Mouse (Mus musculus): ENCODE measurements around the gene Ankdd1a.

DNA sequence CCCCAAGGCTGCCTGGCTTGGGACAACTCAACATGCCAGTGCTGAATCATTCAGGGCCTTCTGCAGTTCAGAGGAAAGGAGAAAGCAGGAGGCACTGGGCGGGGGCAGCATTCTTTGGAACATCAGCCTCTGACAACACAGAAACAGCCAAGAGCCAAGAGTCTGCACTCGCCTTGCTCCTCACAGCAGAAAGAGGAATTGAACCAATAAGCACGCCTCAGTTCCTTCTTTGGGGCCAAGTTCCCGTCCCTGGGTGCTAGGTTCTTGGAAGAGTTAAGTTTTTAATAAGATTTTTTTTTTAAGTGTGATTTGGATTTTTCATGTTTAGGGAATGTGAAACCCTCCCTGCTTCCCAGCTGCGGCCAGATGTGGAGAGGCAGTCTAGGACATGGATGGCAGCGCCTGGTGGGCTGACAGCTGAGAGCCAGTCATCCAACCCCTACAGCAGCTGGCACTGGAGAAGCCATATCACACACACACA, 49.5 kb upstream of the Ankdd1a start:
- TF ChIP-seq POLR2A (IDR thresholded peaks at IDR 0.05; ENCODE audit: control insufficient read depth, low read depth, low read length) (no peak), CTCF (IDR thresholded peaks at IDR 0.05; ENCODE audit: control insufficient read depth, insufficient read depth, insufficient replicate concordance, low read depth, low read length) (no peak)
